Mouse (Mus musculus) central nervous system, embryonic 18 days (tissue): ENCODE results near the gene Muc5ac. TPM values are rescaled to one million over a fixed set of nuclear protein-coding genes. Genes with fewer than 3 reads are reported as not detected.

Source experiments
- polyA plus RNA-seq: library from polyadenylated mRNA; depleted of rRNA; stranded (reverse); fragments of >200 nt; gene quantifications from 2 replicates; pipeline ENCODE4 v1.2.3, GENCODE M21; 2012; rRNA removed

Gene Muc5ac
- not detected in 2 replicates for polyA plus RNA-seq

GRCm38 (mm10) chr7:141788677-141789452, at the start of gene Muc5ac:
Gene Muc5ac (plus strand): TSS chr7:141788972.

GRCm38 (mm10) chr7:141838779-141839178, 50.0 kb downstream of the Muc5ac start, which contains the start of gene Muc5b:
Gene Muc5b (plus strand): TSS chr7:141839070.

Other genes with a start within 250 kb of the Muc5ac start
- gene Chid1, start 249.1 kb upstream of the Muc5ac start, polyA plus RNA-seq: 37.0 and 39.7 TPM in 2 replicates
- gene Ap2a2, start 226.8 kb upstream of the Muc5ac start, polyA plus RNA-seq: 49.9 and 53.1 TPM in 2 replicates
- 0.03 TPM in 2 replicates for gene Muc6, start 133.7 kb upstream of the Muc5ac start, polyA plus RNA-seq
- 0.87 and 0.89 TPM in 2 replicates for gene Muc2, start 98.6 kb upstream of the Muc5ac start, polyA plus RNA-seq
- 0.01 TPM in 1 of 2 replicates, not detected in the other for gene Muc5b, start 50.1 kb downstream of the Muc5ac start, polyA plus RNA-seq
- 71.5 and 82.1 TPM in 2 replicates for gene Tollip, start 129.5 kb downstream of the Muc5ac start, polyA plus RNA-seq
- 128 and 141 TPM in 2 replicates for gene Brsk2, start 160.8 kb downstream of the Muc5ac start, polyA plus RNA-seq